Mouse (Mus musculus) activated CD4-positive, CD25-positive, alpha-beta regulatory T cell, adult 4 months (primary cell): Measurements from ENCODE around the gene Prrt1. TPM values are rescaled to one million over a fixed set of nuclear protein-coding genes. Genes with fewer than 3 reads are reported as not detected.

Experiments used
- ATAC-seq: one replicate; pipeline ENCODE4 v1.8.0; 2017
- polyA plus RNA-seq, 2 experiments: library from polyadenylated mRNA; unstranded; fragments of 100-300 nt; shearing (Covaris generic); gene quantifications; one replicate each; pipeline ENCODE4 v1.2.1; 2017

Gene Prrt1
- polyA plus RNA-seq, 2 experiments from 2014 or later: 0.34 to 1.4 TPM

DNA sequence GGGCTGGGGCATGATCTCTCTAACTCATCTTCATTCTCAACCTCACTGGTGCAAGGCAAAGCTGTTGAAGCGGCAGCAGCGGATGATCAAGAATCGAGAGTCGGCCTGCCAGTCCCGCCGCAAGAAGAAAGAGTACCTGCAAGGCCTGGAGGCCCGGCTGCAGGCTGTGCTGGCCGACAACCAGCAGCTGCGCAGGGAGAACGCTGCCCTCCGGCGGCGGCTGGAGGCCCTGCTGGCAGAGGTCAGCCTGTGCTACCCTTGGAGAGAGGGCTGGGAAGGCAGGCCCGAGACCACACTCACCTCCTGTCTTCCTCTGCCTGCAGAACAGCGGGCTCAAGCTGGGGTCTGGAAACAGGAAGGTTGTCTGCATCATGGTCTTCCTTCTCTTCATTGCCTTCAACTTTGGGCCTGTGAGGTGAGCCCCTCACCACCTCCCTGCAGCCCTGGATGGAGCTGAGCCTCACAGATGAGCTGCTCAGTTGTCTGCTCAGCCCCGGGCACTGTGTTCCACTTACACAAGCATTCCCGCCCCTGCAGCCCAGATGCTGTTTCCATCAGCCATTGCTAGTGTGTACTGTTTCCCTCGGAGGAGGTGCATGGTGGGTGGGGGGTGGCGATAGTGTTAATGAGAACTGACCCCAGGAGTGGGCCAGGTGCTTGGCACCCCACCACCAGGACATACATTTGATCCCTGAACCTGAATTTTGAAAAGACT lies 22.3 kb downstream of the Prrt1 start:
- no peak for ATAC-seq

DNA sequence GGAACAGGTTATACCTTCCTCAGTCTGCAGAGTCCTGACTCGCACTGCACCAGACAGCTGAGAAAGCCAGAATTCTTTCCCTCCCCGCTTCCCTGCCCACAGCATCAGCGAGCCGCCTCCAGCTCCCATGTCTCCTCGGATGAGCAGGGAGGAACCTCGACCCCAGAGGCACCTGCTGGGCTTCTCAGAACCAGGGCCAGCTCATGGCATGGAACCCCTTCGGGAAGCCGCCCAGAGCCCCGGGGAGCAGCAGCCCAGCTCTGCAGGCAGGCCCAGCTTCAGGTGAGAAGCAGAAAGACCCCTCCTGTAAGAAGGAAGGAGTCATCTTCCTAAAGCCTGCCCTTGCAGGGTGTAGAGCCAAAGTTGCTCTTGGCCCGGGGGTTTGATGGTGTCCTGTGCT lies 23.2 kb downstream of the Prrt1 start:
- ATAC-seq: no peak

DNA sequence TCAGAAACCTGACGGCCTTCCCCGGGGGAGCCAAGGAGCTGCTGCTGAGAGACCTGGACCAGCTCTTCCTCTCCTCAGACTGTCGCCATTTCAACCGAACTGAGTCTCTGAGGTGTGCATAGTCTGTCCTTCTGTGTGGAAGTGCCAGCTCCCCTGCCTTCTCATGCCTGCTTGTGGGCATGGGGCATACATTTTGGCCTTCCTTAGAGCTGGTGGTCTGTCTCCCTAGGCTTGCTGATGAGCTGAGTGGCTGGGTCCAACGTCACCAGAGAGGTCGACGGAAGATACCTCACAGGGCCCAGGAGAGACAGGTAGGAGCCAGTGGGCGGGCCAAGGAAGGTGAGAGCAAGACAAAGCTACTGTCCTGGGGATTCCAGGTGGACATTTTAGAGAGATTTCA lies 23.7 kb downstream of the Prrt1 start:
- no peak for ATAC-seq

DNA sequence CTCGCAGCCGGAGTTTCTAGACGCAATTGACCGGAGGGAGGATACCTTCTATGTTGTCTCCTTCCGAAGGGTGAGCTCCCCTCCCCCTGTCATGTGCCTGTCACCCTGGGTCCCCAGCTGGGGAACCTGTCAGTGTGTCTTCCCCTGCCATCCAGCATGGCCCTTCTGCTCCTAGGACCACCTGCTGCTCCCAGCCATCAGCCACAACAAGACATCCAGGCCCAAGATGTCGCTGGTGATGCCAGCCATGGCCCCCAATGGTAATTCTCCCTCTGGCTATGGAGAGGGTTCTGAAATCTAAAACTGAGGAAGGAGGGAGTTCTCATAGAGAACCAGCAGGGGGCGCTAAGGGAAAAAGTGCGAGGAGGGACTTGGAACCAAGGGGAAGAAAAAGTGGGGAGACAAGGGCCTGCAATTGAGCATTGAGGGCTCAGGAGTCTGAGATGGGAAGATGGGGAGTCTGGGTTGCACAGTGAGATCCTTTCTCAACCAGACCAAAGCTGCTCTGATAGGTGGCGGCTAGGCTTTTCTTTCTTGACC lies 24.5 kb downstream of the Prrt1 start:
- ATAC-seq: no peak

DNA sequence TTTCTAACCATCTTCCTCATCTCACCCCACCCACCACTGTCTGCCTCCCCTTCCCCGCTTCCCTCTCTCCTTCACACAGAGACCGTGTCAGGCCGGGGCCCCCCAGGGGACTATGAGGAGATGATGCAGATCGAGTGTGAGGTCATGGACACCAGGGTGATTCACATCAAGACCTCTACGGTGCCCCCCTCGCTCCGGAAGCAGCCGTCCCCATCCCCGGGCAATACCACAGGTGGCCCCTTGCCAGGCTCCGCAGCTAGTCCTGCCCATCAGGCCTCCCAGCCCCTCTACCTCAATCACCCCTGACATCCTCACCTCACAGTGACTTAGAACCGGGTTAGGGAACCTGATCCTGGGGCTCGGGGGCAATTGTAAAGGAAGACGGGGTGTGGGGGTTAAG lies 25.1 kb downstream of the Prrt1 start:
- ATAC-seq: no peak

DNA sequence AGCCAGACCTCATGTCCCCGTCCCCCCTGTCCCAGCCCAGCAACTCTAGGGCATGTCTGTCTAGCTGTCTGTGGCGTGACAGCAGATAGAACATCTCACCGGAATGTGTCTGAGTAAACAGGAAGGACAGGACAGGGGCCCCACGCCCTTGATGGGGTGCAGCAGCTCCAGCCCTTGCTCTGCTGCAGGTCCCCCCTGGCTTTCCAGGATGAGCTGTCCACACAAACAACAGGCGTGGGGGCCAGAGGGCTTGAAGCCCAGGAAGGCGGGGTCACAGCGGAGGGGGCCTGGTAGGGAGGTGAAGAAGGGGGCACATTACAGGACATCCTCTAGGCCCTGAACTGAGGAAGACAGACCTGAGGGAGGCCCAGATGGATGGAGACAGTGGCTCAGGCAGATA lies 25.8 kb downstream of the Prrt1 start:
- ATAC-seq: no peak

DNA sequence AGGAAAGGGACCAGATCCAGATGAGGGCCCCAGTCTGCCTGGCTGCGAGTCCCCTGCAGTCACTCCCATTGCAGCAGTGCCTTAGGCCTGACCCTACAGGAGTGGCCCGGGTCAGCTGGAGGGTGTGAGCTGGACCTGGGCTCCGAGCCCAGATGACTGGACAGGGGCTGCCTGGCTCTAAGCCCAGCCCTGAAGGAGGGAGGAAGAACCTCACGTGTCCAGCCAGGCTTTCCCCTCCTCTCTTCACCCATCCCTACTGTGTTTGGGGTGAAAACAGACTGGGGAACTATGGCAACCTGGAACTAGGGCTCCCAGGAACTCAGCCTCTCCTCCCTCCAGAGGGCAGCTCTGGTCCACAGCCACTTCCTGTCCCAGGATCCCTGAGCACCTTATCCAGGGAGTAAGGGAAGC lies 26.3 kb downstream of the Prrt1 start:
- ATAC-seq: no peak

DNA sequence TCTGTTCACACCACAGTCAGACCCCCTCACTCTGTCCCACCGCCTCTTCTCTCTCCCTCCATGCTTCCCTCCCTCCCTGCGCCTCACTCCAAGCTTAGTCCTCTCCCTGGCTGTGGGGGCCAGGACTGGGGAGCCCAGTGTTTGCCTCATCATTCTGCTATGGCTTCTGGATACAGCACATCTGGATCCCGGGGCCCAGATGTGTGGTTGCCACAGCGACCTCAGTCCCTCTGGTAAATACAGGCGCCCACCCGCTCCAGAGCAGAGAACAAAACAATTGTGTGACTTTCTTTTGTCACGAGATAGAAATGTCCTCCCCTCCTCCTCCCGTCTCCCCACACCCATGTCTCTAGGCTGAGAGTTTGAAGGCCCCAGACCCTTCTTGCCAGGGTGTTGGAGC lies 27.3 kb downstream of the Prrt1 start:
- ATAC-seq: no peak

DNA sequence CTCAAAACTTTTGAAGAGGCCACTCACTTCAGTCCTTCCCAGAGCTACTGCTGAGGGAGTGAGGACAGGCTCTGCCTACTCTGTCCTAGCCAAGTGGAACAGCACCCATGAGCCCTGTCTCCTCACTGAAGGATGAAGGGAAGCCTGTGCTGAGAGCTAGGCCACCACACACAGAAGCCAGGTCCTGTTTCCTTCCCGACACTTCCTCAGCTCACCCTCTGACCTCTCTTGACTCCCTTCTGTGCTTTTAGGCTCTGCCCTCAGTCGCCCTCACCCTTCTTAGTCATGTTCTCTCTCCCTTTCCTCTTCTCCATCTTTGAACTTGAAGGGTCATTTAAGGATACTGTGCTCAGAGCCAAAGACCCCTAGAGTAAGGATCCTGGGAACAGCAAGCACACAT lies 27.9 kb downstream of the Prrt1 start:
- no peak for ATAC-seq

DNA sequence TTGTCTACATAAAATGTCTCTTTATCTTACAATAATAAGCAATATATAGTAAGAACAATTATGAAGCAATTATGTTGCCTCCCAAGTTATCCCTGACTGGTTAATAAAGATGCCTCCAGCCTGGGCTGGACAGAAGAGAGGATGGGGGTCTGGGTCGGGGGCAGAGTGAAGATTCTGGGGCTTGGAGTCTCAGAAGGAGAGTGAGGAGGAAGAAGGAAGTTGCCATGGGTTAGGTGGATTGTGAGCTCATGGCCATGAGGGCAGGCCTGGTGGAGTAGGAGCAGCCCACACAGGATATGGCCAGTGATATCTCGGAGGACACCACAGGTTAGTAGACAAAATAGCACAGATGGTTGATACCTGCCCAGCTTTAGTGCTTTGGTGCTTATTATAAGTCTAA lies 28.8 kb downstream of the Prrt1 start:
- no peak for ATAC-seq

DNA sequence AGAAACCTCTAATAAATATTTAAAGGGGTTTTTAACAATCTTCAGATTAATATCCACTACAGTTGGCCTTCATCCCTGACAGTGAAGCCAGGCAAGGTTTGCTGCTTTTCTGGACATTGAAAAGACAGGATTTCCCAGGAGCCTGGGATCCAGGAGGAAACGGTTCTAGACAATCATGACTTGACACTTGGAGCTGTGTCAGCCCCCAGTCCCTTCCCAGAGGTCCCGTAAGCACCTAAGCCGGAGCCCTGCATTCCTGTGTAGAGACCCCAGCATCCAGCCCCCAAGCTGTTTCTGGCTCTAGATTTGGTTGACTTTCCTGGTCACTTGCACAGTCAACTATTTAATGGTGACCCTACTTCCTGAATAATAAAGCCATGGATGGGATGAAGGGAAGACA lies 29.3 kb downstream of the Prrt1 start:
- no peak for ATAC-seq

DNA sequence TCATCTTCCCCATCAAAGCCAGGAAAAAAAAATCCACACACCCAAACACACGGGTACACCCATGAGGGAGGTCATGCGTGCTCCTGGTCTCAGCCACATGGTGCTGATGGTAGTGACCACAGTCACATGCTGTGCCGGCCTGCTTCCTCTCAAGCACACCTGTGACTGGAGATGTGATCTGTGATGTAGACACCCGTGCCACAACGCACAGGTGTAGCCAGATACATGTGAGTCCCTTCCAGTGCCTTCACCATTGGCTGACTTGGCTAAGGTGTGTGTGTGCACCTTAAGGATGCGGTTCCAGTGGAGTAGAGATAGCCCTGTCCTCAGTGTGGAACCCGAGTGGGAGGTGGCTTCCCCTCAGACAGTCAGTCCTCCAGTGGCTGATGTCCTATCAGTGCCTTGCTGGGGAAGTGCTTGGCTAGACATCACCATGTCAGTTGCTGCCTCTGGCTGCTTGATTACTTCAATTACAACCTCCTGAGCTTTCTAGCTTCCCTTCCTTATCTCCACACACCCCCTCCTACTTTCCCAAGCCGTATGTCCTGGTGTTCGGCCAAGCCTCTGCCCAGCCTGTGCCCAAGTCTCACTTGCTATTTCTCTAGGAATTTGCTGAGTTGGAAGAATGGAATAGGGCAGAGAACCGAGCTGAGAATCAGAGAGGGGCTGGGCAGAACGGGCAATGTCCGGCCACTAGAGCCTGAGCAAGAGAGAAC lies 30.0 kb downstream of the Prrt1 start:
- no peak for ATAC-seq

DNA sequence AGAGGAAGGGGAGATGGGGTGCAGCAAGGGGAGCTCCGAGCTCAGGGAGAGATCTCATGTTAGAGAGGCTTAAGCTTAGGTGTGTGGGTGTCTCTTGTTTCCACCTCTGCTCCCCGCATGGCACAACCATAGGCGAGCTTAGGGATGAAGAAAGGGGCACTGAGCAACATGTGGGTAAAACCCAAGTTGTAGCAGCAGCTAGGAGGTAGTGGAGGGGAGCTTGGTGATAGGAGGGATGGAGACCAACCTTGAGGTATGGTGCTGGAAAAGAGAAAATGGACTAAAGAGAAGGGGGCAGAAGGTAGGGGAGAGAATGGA lies 30.5 kb downstream of the Prrt1 start:
- no peak for ATAC-seq

DNA sequence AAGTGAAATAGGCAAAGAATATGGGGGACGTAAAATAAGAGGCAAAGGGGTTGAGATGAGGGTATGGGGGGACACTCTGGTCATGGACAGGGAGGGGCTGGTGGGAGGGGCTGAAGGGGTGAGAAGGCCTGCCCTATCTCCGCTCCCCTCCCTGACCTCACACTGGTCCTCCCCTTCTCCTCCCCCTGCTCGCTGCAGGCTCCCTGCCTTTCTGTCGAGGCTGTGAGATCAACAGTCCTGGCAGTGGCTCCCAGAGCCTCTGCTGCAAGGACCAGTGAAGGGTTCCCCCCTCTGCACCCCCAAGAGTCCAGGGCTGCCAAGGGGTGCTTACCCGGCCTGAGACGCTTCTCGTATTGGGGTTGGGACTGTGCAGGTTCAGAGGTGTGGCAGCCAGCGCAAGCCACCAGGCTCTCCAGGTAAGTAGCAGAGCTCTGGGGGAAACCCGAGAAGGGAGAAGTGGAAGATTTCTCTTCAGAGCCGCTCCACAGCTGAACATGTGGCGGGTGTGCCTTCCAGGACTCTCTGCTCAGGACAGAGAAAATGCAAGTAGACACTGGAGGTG lies 31.0 kb downstream of the Prrt1 start:
- no peak for ATAC-seq

DNA sequence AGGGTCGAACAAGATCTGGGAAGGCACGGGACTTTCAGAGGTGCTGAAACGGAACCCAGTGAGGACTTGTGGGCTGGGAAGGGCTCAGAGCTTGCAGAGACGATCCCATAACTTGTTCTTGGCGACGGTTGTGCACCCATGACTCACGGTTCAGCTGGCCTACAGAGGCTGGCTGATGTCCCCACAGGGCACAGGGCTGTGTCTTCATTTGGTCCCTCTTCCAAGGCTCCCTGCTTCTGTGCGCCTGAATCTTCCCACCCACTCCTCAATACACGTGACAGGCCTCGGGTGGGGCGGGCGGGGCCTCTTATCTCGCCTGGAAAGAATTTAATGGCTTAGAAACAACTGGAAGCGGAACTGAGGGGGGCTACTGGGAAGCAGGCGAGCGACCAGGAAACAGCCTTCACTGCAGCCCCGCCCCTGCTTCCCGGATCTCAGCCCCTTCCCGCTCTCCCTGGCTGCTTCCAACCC lies 31.8 kb downstream of the Prrt1 start:
- ATAC-seq: no peak

DNA sequence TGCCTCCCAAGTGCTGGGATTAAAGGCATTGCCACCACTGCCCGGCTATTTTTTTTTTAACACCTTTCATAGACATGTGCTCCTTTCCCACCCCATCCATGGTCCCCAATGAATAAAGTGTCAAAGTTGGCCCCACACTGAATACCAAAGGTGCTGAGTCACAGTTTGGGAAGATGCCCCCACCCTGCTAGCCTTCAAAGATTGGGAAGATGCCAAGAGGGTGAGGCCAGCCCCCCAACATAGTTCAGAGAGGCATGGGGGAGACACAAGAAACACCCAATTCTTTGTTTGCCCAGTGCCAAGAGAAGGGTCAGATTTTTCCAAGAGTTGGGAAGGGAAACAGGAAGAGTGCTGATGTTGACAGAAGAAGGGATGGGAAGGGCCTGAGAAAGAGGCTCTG lies 33.1 kb downstream of the Prrt1 start:
- ATAC-seq: no peak

DNA sequence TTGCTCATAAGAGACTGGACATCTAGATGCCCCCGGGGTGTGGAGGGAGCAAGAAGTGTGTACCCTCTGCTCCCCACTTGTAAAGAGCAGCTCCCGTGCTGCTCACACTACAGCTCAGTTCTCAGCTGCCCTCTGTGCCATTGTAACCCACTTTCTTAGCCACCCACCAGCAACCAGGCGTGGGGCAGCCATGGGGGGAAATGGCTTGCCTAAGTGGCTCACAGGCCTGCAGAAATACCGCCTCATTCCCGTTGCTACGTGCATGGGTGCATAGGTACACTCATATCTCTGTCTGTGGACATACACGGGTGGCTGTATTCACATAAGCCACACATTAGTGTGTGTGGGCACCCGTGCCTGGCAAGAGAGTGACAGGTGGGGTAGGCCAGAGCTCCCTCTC lies 33.6 kb downstream of the Prrt1 start:
- ATAC-seq: no peak

DNA sequence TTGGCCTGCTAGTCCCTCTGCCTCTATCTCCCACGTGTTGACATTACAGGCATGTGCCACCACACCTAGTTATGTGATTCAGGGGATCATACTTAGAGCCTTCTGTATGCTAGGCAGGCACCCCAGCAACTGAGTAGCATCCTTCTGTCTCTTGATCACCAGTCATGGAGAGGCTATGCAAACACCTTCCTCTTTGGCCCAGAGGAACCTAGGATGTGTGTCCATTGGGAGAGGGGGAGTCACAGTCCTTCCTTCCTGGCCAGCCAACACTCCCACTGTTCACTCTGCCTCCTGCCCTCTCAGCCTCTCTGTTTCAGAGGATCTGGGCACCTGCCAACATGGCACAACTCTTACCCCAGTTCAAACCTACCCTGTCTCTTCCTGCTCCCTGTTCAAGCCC lies 34.2 kb downstream of the Prrt1 start:
- no peak for ATAC-seq

DNA sequence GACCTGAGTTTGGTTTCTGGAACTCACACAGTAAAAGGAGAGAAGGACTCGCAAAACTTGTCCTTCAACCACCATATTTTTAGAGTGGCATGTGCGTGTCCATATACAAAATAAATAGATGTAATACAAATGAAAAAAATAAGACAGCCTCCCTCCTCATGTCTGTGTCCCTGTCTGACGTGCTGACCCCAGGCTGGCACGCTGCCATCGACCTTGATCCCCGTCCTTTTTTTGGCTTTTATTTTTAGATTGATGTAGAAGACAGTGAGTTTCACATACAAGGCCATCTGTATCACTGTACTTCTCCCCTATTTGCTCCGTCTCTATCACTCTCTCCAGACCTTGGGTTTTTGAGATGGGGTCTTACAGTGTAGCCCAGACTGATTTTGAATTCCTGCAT lies 35.1 kb downstream of the Prrt1 start:
- ATAC-seq: no peak

DNA sequence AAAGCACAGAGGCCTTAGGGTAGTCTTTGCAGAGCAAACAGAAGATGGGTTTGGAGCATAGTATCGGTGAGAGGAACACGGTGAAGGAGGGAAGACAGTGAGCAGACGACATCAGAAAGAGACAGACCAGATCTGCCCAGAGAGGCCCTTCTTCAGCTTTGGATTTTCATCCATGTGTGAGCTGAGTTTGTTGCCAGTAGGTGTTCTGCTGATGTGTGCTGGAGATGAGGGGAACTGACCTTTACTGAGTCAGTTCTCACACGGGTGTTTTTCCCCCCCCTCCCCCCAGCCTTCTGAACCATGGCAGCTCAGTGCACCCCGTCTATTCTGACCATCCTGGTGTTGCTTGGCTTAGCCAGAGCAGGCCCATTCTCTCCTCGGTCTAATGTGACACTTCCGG lies 40.9 kb downstream of the Prrt1 start, which contains the start of gene Tnxb:
Gene Tnxb, plus strand, starts transcription at position 301 of the 400 bp plus-strand sequence.
- ATAC-seq: no peak

DNA sequence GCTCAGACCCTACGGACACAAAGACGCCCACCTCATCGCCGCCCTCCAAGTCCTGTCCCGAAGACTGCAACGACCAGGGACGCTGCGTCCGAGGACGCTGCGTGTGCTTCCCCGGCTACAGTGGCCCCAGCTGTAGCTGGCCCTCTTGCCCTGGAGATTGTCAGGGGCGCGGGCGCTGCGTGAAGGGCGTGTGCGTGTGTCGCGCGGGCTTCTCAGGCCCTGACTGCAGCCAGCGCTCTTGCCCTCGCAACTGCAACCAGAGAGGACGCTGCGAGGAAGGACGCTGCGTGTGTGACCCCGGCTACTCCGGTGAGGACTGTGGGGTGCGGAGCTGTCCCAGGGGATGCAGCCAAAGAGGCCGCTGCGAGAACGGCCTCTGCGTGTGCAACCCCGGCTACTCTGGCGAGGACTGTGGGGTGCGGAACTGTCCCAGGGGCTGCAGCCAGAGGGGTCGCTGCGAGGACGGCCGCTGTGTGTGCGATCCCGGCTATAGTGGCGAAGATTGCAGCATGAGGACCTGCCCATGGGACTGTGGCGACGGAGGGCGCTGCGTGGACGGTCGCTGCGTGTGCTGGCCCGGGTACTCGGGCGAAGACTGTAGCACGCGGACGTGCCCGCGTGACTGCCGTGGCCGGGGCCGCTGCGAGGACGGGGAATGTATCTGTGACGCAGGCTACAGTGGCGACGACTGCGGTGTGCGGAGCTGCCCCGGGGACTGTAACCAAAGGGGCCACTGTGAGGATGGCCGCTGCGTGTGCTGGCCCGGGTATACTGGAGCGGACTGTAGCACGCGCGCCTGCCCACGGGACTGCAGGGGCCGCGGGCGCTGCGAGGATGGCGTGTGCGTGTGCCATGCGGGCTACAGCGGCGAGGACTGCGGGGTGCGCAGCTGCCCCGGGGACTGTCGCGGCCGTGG lies 42.1 kb downstream of the Prrt1 start:
- no peak for ATAC-seq

DNA sequence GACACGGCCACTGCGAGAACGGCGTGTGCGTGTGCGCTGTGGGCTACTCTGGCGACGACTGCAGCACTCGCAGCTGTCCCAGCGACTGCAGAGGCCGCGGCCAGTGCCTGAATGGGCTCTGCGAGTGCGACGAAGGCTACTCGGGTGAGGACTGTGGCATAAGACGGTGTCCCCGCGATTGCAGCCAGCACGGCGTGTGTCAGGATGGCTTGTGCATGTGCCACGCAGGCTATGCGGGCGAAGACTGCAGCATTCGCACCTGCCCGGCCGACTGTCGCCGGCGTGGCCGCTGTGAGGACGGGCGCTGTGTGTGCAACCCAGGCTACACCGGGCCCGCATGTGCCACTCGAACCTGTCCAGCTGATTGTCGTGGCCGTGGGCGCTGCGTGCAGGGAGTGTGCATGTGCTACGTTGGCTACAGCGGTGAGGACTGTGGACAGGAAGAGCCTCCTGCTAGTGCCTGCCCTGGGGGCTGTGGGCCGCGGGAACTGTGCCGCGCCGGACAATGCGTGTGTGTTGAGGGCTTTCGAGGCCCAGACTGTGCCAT lies 43.0 kb downstream of the Prrt1 start:
- ATAC-seq: no peak

DNA sequence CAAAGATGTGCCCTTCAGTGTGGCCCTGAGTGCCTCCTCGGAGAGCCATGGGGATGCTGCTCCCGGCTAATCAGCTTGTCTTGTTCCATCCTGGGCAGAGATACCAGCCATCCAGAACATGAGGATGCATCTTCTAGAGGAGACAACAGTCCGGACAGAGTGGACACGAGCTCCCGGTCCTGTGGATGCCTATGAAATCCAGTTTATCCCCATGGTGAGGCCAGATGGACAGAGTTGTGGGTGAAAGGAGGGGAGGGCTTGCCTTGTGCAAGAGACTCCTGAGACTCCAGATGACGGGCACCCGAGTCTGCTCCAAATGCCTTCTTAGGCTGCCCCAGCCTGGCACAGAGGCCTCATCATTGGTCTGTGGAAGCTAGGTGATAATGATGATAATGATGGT lies 43.8 kb downstream of the Prrt1 start:
- ATAC-seq: no peak
